Mouse (Mus musculus) intestine, postnatal 0 days (tissue): ENCODE measurements around the gene Prph. TPM values are rescaled to one million over a fixed set of nuclear protein-coding genes. Genes with fewer than 3 reads are reported as not detected.
A peak's percentile ranks its signal among the peaks of the same experiment; 100 is the strongest.
"Not testable (repeated sequence)": the region's sequence is repeated elsewhere in the genome, so short reads cannot be mapped to it uniquely, and the experiment has no call there.

Experiments used
- ATAC-seq: fragments of 200-750 bp; cut with Nextera tagmentation; 2 replicates; pipeline ENCODE4 v1.8.0; 2017; ENCODE audit warnings: mild to moderate bottlenecking, moderate TSS enrichment, moderate library complexity
- H3K27ac ChIP-seq: fragments of 300-500 bp; sonication (generic); 2 replicates; pipeline ENCODE4 v1.5.1; 2014; ENCODE audit warnings: mild to moderate bottlenecking, low read depth, low read length, moderate library complexity
- H3K27me3 ChIP-seq: fragments of 300-500 bp; sonication (generic); replicated peaks from 2 replicates; pipeline ENCODE4 v1.6.1; 2014; ENCODE audit warnings: low read length, mixed read lengths; ENCODE audit not compliant: control insufficient read depth, insufficient read depth
- H3K36me3 ChIP-seq: fragments of 300-500 bp; sonication (generic); 2 replicates; pipeline ENCODE4 v1.6.1; 2014; ENCODE audit warnings: mild to moderate bottlenecking, moderate library complexity; ENCODE audit not compliant: control insufficient read depth, insufficient read depth
- H3K4me1 ChIP-seq: fragments of 300-500 bp; sonication (generic); replicated peaks from 2 replicates; pipeline ENCODE4 v1.6.1; 2014; ENCODE audit warnings: antibody characterized with exemption, low read length, mixed read lengths; ENCODE audit not compliant: control insufficient read depth, insufficient read depth
- H3K4me2 ChIP-seq: fragments of 300-500 bp; sonication (generic); replicated peaks from 2 replicates; pipeline ENCODE4 v1.6.1; 2014; ENCODE audit warnings: low read depth, mild to moderate bottlenecking, moderate library complexity
- H3K4me3 ChIP-seq: fragments of 300-500 bp; sonication (generic); 2 replicates; pipeline ENCODE4 v1.5.1; 2014; ENCODE audit warnings: low read depth, low read length
- H3K9ac ChIP-seq: fragments of 300-500 bp; sonication (generic); 2 replicates; pipeline ENCODE4 v1.6.1; 2014; ENCODE audit warnings: mild to moderate bottlenecking, low read depth, low read length
- H3K9me3 ChIP-seq: fragments of 300-500 bp; sonication (generic); 2 replicates; pipeline ENCODE4 v1.6.1; 2016; ENCODE audit warnings: mixed run types; ENCODE audit not compliant: control insufficient read depth
- CTCF ChIP-seq: sonication (generic); IDR thresholded peaks from 2 replicates; pipeline ENCODE4 v1.5.1; 2016; ENCODE audit warnings: low read depth, mild to moderate bottlenecking, control low read depth, antibody characterized with exemption, moderate library complexity
- WGBS: fragments of 180-500 bp; shearing (Covaris S2); extraction: QIAGEN DNeasy Blood & Tissue Kit; methylation state at CpG from one replicate; pipeline ENCODE4 v1.1.7; 2014; 5-methylcytosine and 5-hydroxymethylcytosine counted together
- polyA plus RNA-seq: library from polyadenylated mRNA; unstranded; fragments of >200 nt; fragmentation: Nextera tagmentation; extraction: Ambion mirVana; gene quantifications from 2 replicates; pipeline ENCODE4 v1.2.1, GENCODE M21; 2015

Prph gene
- polyA plus RNA-seq, 1 experiment from 2014 or later: 29.8 TPM

DNA sequence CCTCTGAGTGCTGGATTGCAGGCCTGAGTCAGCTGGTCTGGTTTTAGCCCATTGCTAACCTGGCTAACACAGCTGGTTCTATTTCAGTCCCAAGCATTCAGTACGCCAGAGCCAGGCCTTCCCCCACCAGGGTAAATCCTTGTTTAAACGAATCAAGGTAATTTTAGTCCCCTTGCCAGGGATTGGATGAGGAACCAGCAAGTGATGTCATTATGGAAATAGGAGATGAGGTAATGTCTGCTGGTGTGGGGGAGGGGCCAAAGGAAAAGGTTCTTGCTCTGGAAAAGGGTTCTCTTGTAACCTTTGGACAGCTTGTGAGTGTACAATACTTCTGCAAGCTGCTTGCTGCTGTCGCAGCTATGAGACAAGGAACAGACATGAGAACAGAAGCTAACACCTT, 10.1 kb upstream of the Prph start:
- no peaks in the 10 kb centered on the region for H3K9me3 ChIP-seq
- WGBS: 19% methylated on average over 3 of the region's 3 CpGs
- H3K36me3 ChIP-seq: no peaks in the 10 kb centered on the region
- no peak overlapping the region for H3K4me3 ChIP-seq
- H3K4me1 ChIP-seq: no peaks in the 10 kb centered on the region; the same call in 1 of the 2 replicates
- H3K4me2 ChIP-seq: 0 out of 2 replicates have a peak overlapping the region, but pooled peaks have one; percentile 9
- no peak for TF ChIP-seq CTCF
- ATAC-seq: peak; percentile 79
- H3K27ac ChIP-seq: peak overlapping the region; percentile 57; the same call in 1 of the 2 replicates
- no peaks in the 10 kb centered on the region for H3K27me3 ChIP-seq
- H3K9ac ChIP-seq: no peak overlapping the region

DNA sequence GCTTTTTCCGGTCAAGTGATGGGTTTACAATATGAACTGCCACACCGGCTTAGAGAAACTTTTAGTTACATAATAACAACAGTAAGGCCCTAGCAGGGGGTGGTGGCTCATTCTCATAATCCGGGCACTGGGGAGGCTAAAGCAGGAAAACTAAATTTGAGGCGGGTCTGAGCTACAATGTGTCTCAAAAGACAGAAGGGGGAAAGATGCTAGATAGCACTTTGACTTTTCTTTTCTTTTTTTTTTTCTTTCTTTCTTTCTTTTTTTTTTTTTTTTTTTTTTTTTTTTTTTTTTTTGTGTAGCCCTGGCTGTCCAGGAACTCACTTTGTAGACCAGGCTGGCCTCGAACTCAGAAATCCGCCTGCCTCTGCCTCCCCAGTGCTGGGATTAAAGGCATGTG, 9.2 kb upstream of the Prph start:
- H3K4me3 ChIP-seq, ATAC-seq, H3K9ac ChIP-seq, H3K36me3 ChIP-seq, H3K4me2 ChIP-seq, H3K27me3 ChIP-seq, H3K4me1 ChIP-seq, H3K9me3 ChIP-seq: not testable (repeated sequence)
- H3K27ac ChIP-seq: 0 out of 2 replicates have a peak overlapping the region, but pooled peaks have one; percentile 57
- WGBS: 82% methylated on average over 6 of the region's 6 CpGs

DNA sequence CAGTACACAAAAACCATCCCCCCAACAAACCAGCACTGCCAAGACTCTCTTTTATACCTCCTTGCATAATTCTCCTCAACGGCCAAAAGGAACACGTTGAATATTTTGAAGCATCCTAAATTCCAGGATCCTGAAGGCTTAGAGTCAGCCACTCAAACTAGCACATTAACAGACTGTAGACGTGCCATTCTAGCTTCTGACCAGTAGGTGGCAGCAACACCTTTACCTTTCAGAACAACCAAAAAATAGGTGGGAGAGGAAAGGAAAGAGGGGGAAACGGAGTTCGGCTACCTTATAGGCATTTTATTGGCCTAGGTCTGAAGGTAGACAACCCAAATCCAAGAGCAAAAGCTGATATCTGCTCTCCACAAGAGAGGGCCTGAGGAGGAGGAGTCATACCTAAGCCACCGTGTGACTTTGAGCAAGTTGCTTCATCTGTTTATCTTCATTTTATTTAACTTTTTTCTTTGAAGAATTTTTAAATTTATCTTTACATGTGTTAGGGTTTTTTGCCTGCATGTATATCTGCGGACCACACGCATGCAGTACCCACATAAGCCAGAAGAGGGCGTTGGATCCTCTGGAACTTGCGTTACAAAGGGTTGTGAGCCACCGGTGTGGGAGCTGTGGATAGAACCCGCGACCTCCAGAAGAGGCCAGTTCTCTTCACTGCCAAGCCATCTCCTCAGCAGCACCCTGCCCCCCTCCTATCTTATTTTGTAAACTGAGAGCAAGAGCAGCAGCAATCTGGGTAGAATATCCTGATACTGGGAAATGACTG, 5.3 kb upstream of the Prph start:
- ATAC-seq: no peak
- no peaks in the 10 kb centered on the region for H3K9me3 ChIP-seq
- TF ChIP-seq CTCF: peak; percentile 90
- no peaks in the 10 kb centered on the region; the same call in 1 of the 2 replicates for H3K4me1 ChIP-seq
- no peaks in the 10 kb centered on the region for H3K36me3 ChIP-seq
- 32% methylated on average over 13 of the region's 13 CpGs for WGBS
- peaks cover 12% of the 10 kb centered on the region for H3K27me3 ChIP-seq
- no peak overlapping the region for H3K27ac ChIP-seq
- 0 out of 2 replicates have a peak overlapping the region, but pooled peaks have one; percentile 21 for H3K4me2 ChIP-seq
- H3K4me3 ChIP-seq: no peak overlapping the region
- no peak overlapping the region for H3K9ac ChIP-seq

DNA sequence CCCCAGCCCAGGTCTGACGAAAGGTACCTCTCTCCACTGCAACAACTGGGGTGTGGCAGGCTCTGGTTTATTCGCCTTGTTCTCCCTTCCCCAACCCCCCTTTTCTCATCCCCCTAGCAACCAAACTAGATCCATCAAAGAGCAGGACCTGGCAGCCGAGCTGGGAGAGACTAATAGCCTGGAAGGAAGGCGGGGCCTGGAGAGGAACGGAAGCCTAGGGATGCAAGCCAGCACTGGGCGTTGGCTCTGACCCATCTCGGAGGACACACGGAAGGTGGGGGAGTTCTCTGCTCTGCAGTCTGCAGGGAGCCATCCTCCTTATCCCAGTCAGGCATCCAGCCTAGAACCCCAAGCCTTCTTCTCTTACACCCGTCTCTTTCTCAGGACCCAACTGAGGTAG, 1.6 kb upstream of the Prph start:
- Histone ChIP-seq H3K36me3 (no peaks in the 10 kb centered on the region), H3K9me3 (no peaks in the 10 kb centered on the region), H3K4me3 (no peak overlapping the region), H3K9ac (no peak overlapping the region), H3K27ac (no peak overlapping the region), H3K27me3 (peaks cover 49% of the 10 kb centered on the region), H3K4me1 (no peaks in the 10 kb centered on the region; the same call in 1 of the 2 replicates), H3K4me2 (no peak overlapping the region)
- TF ChIP-seq CTCF: no peak
- WGBS: 13% methylated on average over 9 of the region's 9 CpGs
- no peak for ATAC-seq

DNA sequence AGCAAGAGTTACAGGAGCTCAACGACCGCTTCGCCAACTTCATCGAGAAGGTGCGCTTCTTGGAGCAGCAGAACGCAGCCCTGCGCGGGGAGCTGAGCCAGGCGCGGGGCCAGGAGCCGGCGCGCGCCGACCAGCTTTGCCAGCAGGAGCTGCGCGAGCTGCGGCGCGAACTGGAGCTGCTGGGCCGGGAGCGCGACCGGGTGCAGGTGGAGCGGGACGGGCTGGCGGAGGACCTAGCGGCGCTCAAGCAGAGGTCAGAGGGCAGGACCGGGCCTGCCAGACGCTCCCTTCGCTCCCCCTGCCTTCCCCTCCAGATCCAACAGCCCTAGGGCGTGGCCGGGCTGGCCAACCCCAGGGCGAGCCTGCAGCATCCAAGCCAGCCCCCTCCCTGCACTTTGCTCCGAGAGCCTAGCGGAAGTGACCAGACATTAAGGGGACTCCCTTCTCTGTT, 562 bp downstream of the Prph start:
- peaks cover 55% of the 10 kb centered on the region for H3K27me3 ChIP-seq
- ATAC-seq: peak; percentile 7; the same call in 1 of the 2 replicates
- H3K4me2 ChIP-seq: peak overlapping the region; percentile 66
- under 1% methylated on average over 37 of the region's 37 CpGs for WGBS
- H3K4me1 ChIP-seq: no peaks in the 10 kb centered on the region; the same call in 1 of the 2 replicates
- H3K36me3 ChIP-seq: no peaks in the 10 kb centered on the region
- H3K9ac ChIP-seq: 0 out of 2 replicates have a peak overlapping the region, but pooled peaks have one; percentile 34
- H3K4me3 ChIP-seq: peak overlapping the region; percentile 37
- TF ChIP-seq CTCF: 0 out of 2 replicates have a peak, but pooled peaks have one; percentile 1
- H3K27ac ChIP-seq: no peak overlapping the region
- no peaks in the 10 kb centered on the region for H3K9me3 ChIP-seq

DNA sequence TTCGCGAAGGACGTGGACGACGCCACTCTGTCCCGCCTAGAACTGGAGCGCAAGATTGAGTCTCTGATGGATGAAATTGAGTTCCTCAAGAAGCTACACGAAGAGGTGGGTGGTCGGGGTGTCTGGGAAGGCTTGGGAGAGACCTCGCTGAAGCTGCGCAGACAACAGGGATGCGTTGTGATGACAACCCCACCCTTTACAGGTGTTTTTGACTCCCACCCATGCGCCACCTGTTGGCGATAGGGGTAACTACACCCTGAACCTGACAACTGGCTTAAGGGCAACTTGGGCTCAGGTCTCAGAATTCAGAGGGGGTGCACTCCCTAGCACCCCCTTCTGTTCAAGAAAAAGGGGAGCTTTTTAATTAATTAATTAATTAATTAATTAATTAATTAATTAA, 1.4 kb downstream of the Prph start:
- Histone ChIP-seq H3K27ac (no peak overlapping the region), H3K9me3 (no peaks in the 10 kb centered on the region), H3K27me3 (peaks cover 59% of the 10 kb centered on the region), H3K36me3 (no peaks in the 10 kb centered on the region), H3K4me3 (peak overlapping the region; percentile 37), H3K4me2 (peak overlapping the region; percentile 66; the same call in 1 of the 2 replicates), H3K4me1 (no peaks in the 10 kb centered on the region; the same call in 1 of the 2 replicates), H3K9ac (no peak overlapping the region)
- ATAC-seq: peak; percentile 16; the same call in 1 of the 2 replicates
- WGBS: 6% methylated on average over 14 of the region's 14 CpGs
- TF ChIP-seq CTCF: peak; percentile 77
